Mouse (Mus musculus) ovary, postnatal 10 days (tissue): ENCODE measurements around the gene Stra6.

Experiments
- DNase-seq: peaks from one replicate; pipeline ENCODE4 v3.0.0; 2022; ENCODE audit warnings: low spot score

The Stra6 gene

GRCm38 (mm10) chr9:58049861-58050260 is 13.7 kb upstream of the Stra6 start:
- no peak for DNase-seq

DNA sequence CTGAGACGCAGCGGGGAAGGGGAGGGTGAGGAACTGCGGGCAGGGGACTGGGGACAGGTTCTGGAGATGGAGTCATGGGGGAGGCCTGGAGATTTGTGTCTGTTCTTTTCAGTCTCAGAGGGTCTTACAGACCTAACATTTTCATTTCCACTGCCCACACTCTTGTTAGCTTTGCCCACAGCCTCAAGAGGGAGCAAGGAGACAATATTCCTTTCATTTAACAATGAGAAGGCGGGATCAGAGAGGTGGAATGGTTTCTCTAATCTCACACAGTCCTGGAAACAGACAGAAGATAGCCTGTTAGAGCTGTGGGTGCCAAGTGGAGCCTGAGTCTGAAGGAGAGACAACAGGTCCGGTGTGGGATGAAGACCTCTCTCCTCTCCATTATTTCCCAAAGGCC is 11.7 kb upstream of the Stra6 start:
- no peak for DNase-seq

DNA sequence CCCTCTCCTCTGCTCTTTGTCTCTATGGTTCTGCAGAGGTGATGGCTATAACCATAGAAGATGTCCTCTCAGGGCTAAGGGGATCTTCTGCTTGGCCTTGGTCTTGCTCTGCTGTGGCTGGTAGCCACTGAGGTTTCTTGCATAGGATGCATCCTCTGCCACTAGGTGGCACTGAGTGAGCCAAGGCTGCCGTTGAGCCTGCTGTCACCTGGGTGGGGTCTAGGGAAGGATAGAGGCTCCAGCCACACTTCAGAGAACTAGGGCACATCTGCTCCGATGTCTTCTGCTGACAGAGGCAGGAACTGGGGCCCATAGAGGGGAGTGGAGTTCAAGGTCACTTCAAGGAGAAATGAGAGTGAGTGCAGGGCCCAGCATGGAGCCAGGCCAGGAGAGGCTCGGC is 10.5 kb upstream of the Stra6 start:
- peak; percentile 29 for DNase-seq

DNA sequence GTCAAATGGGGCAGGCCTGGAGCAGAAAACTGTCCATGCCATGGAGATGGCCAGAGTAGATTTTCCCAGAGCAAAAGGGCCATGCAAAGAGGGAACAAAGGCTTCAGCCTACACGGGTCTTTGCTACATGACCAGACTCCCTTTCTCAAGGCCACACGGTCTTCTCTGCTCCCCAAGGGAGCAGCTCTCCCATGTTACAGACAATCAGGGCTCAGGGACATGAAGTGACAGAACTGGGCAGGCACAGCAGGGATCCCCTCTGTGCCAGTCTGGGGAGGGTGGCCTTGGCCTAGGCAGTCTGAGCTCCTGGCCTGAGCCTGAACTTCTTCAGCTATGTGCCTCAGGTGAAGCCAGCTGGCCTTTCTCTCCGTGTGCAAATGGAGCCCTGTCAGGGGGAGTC is 10.0 kb upstream of the Stra6 start:
- DNase-seq, result no peak

GRCm38 (mm10) chr9:58054032-58054431 is 9.6 kb upstream of the Stra6 start:
- no peak for DNase-seq

- no peak for DNase-seq
Measured at GRCm38 (mm10) chr9:58055666-58056065, 7.9 kb upstream of the Stra6 start.

DNA sequence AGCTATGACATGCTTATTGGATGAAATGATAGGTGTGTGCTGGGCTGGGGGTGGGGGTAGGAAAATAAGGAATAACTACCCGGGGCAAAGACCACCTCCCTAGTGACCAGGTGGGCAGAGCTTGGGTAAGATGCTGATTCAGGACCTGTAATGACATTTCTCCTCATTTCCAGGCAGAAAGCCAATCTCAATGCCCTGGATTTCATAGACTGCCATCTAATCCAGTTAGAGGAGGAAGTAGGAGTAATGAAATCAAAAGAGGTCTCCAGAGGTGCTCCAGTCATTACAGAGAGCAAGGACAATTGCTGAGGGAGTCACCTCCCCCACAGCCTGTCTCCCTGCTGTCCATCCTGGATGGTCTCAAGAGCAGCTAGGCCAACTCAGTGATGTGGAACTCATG is 3.7 kb upstream of the Stra6 start:
- no peak for DNase-seq

DNA sequence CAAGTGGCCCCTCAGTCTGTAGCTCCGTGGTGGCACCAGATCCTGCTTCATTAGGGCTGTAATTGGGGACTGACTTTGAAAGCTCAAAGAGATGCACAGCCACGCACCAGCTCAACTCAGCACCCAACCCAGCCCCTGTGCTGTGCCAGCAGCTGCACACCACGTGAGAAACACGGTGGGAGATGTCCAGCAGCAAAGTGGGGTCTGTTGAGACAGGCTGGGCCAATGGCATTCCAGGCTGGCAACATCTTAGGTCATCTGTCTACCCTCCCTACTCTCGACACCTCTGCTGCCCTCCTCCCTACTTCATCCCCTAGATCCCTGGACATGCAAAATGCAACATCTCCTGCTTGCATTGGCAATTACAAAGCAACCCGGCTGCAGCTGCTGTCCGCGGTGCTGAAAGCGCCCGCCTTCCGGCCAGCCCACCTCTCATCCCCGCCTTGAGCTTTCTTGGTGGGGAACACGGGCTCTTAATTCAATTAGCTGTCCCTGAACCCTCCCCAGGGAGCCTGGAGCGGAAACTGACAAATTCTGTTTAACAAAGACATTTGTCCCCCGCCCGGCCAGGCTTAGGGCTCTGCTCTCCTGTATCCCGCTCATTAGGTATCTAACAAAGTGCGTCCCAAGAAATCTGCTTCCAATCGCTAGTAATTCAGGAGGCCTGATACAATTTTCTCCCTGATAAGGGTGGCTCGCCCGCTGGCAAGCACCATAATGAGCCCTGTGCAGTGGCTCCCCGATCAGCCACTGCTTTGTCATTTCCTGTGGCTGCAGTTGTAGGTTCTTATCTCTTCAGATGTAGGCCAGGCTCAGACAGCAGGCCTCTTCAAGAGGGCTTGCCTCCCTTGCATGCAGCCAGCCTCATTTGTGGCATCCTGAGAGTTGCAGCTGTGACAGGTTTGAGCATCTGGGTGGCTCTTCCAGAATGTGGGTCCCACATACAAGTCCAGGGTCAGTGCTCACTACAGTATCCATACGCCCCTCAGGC is 2.6 kb upstream of the Stra6 start:
- DNase-seq, result peak; percentile 42

GRCm38 (mm10) chr9:58065532-58065931 is 1.9 kb downstream of the Stra6 start:
- no peak for DNase-seq

DNA sequence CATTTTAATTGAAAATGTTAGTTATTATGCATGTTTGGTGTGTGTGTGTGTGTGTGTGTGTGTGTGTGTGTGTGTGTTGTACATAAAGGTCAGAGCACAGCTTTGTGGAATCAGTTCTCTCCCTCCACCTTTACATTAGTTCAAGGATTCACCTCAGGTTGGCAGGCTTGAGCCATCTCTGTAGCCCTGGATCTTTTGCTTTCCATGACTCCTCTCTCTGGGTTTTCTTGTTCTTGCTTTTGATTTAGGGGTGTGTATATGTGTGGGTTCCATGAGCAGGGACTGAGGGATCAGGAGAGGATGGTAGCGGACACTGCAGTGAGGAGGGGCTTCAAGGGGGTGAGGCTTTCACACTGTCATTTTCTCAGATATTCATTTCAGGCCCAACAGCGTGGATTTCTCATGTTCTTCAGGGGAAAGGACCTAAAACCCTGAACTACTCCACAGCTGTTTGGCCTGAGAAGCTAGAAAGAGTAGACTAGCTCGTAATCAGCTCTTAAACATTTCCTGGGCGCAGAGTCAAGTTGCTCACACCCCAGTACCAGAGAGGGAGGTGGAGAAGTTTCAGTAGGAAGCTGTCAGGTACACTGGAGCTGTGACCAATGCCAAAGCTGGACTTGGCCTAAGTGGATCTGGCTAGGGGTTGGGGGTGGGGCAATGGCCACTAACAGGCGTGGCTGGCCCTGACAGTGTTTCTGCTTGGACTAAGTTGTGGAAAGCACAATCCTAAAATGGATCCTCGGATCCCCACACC is 2.6 kb downstream of the Stra6 start:
- no peak for DNase-seq

GRCm38 (mm10) chr9:58066731-58067095 is 3.1 kb downstream of the Stra6 start:
- DNase-seq, result no peak

GRCm38 (mm10) chr9:58067546-58067945 is 4.0 kb downstream of the Stra6 start:
- DNase-seq, result no peak

- DNase-seq, result no peak
Measured at GRCm38 (mm10) chr9:58074561-58074960, 11.0 kb downstream of the Stra6 start.

DNA sequence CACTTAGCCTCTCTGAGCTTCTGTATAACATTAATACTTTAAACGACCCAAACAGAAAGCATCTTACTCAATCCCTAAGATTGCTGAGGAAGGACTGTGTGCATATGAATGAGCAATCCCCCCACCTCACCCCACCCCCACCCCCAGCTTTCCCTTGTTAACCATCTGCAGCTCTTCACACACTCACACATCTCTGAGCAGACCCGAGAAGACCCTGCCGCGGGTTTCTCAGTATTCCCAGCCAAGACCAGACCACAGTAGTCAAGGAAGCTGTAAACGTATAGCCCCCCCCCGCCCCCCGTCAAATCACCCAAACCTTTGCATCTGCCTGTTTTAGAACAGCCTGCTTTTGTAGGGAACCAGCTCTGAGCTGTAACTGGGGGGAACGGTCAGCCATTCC is 21.0 kb downstream of the Stra6 start:
- DNase-seq, result no peak

DNA sequence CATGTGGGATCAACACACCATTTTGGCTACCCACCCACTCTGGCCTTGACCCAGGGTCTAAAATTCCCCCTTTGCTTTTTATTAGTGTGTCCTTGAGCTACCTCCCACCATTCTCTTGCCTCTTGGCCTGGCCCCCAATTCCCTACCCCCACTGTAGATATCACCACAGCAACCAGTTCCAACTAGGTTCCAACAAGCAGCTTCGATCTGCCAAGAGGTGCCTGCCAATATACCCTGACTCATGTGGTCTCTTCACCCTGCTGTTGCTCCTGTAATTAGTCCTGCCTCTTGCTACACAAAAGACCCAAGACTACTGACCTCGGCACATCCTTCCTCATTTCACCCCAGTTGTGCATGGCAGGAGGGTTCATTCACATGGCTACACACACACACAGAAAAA is 21.5 kb downstream of the Stra6 start:
- no peak for DNase-seq

- DNase-seq, result no peak
Measured at GRCm38 (mm10) chr9:58086203-58086602, 22.6 kb downstream of the Stra6 start.

GRCm38 (mm10) chr9:58086861-58087260 is 23.3 kb downstream of the Stra6 start:
- no peak for DNase-seq

- DNase-seq, result no peak
Measured at GRCm38 (mm10) chr9:58087277-58087998, 23.9 kb downstream of the Stra6 start.

DNA sequence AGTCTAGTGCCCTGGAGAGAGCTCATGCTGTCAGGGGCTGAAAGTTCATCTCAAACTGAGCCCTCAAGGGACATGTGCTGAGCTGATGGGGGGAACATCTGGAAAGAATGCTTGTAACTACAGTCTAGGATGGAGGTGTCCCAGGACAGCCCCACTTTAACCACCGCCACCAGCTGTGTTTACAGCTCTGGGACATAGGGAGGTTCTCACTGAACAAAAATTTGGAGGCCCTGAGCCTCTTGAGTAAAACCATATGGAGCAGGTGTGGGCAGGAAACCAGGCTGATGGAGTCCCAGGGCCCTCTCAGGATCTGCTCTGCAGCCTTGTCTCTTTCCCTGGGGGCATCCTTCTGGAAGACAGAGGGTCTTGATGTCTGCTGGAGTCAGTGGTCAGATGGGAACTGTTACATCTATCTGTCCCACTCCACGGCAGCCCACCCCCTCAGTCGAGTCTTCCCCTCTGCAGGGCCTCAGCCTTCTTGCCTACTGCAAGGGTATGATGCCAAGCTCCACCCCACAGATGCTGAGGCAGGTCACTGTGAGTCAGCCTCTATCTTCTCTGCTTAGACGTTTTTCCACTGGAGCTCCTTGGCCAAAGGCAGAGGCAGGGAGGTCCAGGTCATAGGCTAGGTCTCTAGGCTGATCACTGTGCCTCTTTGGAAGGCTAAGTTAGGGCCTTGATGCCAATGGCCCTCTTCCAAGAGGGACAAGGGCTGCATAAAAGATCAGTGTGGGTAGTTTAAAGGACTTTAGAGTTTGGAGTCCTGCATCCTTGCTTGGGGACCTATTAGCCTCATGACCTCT is 28.2 kb downstream of the Stra6 start:
- DNase-seq, result no peak

- DNase-seq, result no peak
Measured at GRCm38 (mm10) chr9:58092581-58093269, 29.1 kb downstream of the Stra6 start.

DNA sequence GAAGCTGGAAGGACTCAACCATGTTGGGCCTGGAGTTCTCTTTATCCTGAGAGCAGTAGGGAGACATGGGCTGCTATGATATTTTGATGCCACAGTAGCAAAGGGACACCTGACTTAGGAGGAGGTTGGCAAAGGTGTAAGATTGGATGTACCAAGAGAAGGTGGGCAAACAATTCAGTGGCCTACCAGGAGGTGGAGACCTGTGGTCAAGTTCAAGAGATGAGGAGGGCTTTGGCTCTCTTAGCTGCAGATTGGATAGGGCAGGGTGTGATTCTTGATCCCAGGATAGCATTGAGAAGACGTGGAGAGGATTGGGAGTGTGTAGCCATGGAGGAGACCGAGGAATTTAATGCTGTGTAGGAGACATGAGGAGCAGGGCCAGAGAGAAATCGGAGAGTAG is 30.2 kb downstream of the Stra6 start:
- no peak for DNase-seq
